Mouse (Mus musculus) midbrain, embryonic 14.5 days (tissue): ENCODE data around the gene Usp37. TPM values are rescaled to one million over a fixed set of nuclear protein-coding genes. Genes with fewer than 3 reads are reported as not detected.
A peak's percentile ranks its signal among the peaks of the same experiment; 100 is the strongest.

ENCODE experiments used
- ATAC-seq: fragments of 200-750 bp; cut with Nextera tagmentation; 2 replicates; pipeline ENCODE4 v1.8.0; 2017; ENCODE audit warnings: moderate number of reproducible peaks, moderate library complexity; ENCODE audit not compliant: low FRiP score, low TSS enrichment
- DNase-seq: peaks from one replicate; pipeline ENCODE4 v3.0.0-alpha.2; 2015
- H3K27ac ChIP-seq: fragments of 300-500 bp; sonication (generic); replicated peaks from 2 replicates; pipeline ENCODE4 v1.5.1; 2014; ENCODE audit warnings: mild to moderate bottlenecking, low read depth, low read length, moderate library complexity
- H3K27me3 ChIP-seq: fragments of 300-500 bp; sonication (generic); 2 replicates; pipeline ENCODE4 v1.6.1; 2014; ENCODE audit warnings: low read length, control low read depth, mixed read lengths; ENCODE audit not compliant: control insufficient read depth, insufficient read depth
- H3K36me3 ChIP-seq: fragments of 300-500 bp; sonication (generic); 2 replicates; pipeline ENCODE4 v1.6.1; 2014; ENCODE audit warnings: low read length, control low read depth; ENCODE audit not compliant: control insufficient read depth, insufficient read depth
- H3K4me1 ChIP-seq: fragments of 300-500 bp; sonication (generic); 2 replicates; pipeline ENCODE4 v1.6.1; 2014; ENCODE audit warnings: mild to moderate bottlenecking, antibody characterized with exemption, low read length, control low read depth; ENCODE audit not compliant: control insufficient read depth, insufficient read depth
- H3K4me2 ChIP-seq: fragments of 300-500 bp; sonication (generic); 2 replicates; pipeline ENCODE4 v1.6.1; 2014; ENCODE audit warnings: mild to moderate bottlenecking, low read length, moderate library complexity
- H3K4me3 ChIP-seq: fragments of 300-500 bp; sonication (generic); replicated peaks from 2 replicates; pipeline ENCODE4 v1.5.1; 2014; ENCODE audit warnings: low read depth, low read length
- H3K9ac ChIP-seq: fragments of 300-500 bp; sonication (generic); replicated peaks from 2 replicates; pipeline ENCODE4 v1.6.1; 2014; ENCODE audit warnings: mild to moderate bottlenecking, low read length, moderate library complexity
- H3K9me3 ChIP-seq: fragments of 300-500 bp; sonication (generic); 2 replicates; pipeline ENCODE4 v1.6.1; 2016; ENCODE audit warnings: low read length, control low read depth, mixed read lengths; ENCODE audit not compliant: control insufficient read depth
- WGBS: fragments of 180-500 bp; shearing (Covaris S2); extraction: QIAGEN DNeasy Blood & Tissue Kit; methylation state at CpG from one replicate; pipeline ENCODE4 v1.1.7; 2014; 5-methylcytosine and 5-hydroxymethylcytosine counted together
- polyA plus RNA-seq: library from polyadenylated mRNA; unstranded; fragments of >200 nt; fragmentation: Nextera tagmentation; extraction: Ambion mirVana; gene quantifications from 2 replicates; pipeline ENCODE4 v1.2.1, GENCODE M21; 2014

The Usp37 gene
- 26.7 and 33.1 TPM in 2 replicates for polyA plus RNA-seq

- no peak within 1 kb of the TSS for H3K9ac ChIP-seq
- 0 out of 2 replicates have a peak, but pooled peaks cover 8% of the 10 kb centered on the region for H3K4me1 ChIP-seq
- DNase-seq (no peak), ATAC-seq (no peak)
- H3K9me3 ChIP-seq, result no peaks in the 10 kb centered on the region
- 21% methylated on average over 4 of the region's 4 CpGs for WGBS
- H3K27me3 ChIP-seq, result no peaks in the 10 kb centered on the region
- no peak within 1 kb of the TSS for H3K27ac ChIP-seq
- H3K36me3 ChIP-seq, result no peaks in the 10 kb centered on the region
- H3K4me3 ChIP-seq, result no peak within 1 kb of the TSS
- peak within 1 kb of the TSS; percentile 38 for H3K4me2 ChIP-seq
Observed at GRCm38 (mm10) chr1:74544184-74544583, at the start of gene Usp37. Gene Usp37, minus strand, starts transcription at chr1:74544284.

GRCm38 (mm10) chr1:74587773-74588445, 43.8 kb upstream of the Usp37 start, which contains the start of the genes Zfp142 and Bcs1l:
Gene Zfp142, minus strand, starts transcription at chr1:74588246.
Gene Bcs1l, plus strand, starts transcription at chr1:74588289.
- Histone ChIP-seq H3K9me3 (no peaks in the 10 kb centered on the region), H3K4me2 (peak within 1 kb of the TSS; percentile 80), H3K27ac (peak within 1 kb of the TSS; percentile 85), H3K4me3 (peak within 1 kb of the TSS; percentile 65), H3K27me3 (no peaks in the 10 kb centered on the region), H3K36me3 (peaks cover 40% of the 10 kb centered on the region), H3K4me1 (peaks cover 12% of the 10 kb centered on the region; the same call in 1 of the 2 replicates), H3K9ac (peak within 1 kb of the TSS; percentile 75)
- under 1% methylated on average over 47 of the region's 48 CpGs for WGBS
- ATAC-seq, result peak; percentile 98
- DNase-seq, result peak; percentile 99

- no peaks in the 10 kb centered on the region for H3K9me3 ChIP-seq
- ATAC-seq (no peak), DNase-seq (no peak)
- peak overlapping the region; percentile 65 for H3K4me3 ChIP-seq
- peaks cover 12% of the 10 kb centered on the region; the same call in 1 of the 2 replicates for H3K4me1 ChIP-seq
- WGBS, result under 1% methylated on average over 24 of the region's 24 CpGs
- H3K4me2 ChIP-seq, result peak overlapping the region; percentile 80
- H3K9ac ChIP-seq, result peak overlapping the region; percentile 75
- no peaks in the 10 kb centered on the region for H3K27me3 ChIP-seq
- H3K36me3 ChIP-seq, result peaks cover 37% of the 10 kb centered on the region
- peak overlapping the region; percentile 85 for H3K27ac ChIP-seq
Observed at GRCm38 (mm10) chr1:74587233-74587772, 43.2 kb upstream of the Usp37 start.

- Histone ChIP-seq H3K4me3 (no peak overlapping the region), H3K9ac (no peak overlapping the region), H3K4me2 (no peak overlapping the region), H3K4me1 (peaks cover 12% of the 10 kb centered on the region; the same call in 1 of the 2 replicates), H3K36me3 (peaks cover 22% of the 10 kb centered on the region), H3K9me3 (no peaks in the 10 kb centered on the region), H3K27me3 (no peaks in the 10 kb centered on the region), H3K27ac (no peak overlapping the region)
- ATAC-seq, result no peak
- DNase-seq, result no peak
- 97% methylated on average over 3 of the region's 3 CpGs for WGBS
Observed at GRCm38 (mm10) chr1:74584616-74585398, 40.7 kb upstream of the Usp37 start.

GRCm38 (mm10) chr1:74582621-74583020, 38.5 kb upstream of the Usp37 start:
- 76% methylated on average over 3 of the region's 3 CpGs for WGBS
- Histone ChIP-seq H3K9ac (no peak overlapping the region), H3K27ac (no peak overlapping the region), H3K9me3 (no peaks in the 10 kb centered on the region), H3K27me3 (no peaks in the 10 kb centered on the region), H3K36me3 (peaks cover 44% of the 10 kb centered on the region), H3K4me1 (peaks cover 9% of the 10 kb centered on the region; the same call in 1 of the 2 replicates), H3K4me3 (no peak overlapping the region), H3K4me2 (no peak overlapping the region)
- ATAC-seq (no peak), DNase-seq (no peak)

- no peaks in the 10 kb centered on the region for H3K27me3 ChIP-seq
- H3K4me2 ChIP-seq, result no peak overlapping the region
- no peaks in the 10 kb centered on the region for H3K4me1 ChIP-seq
- H3K9me3 ChIP-seq, result no peaks in the 10 kb centered on the region
- DNase-seq, result no peak
- 92% methylated on average over 29 of the region's 29 CpGs for WGBS
- no peak overlapping the region for H3K27ac ChIP-seq
- no peak overlapping the region for H3K4me3 ChIP-seq
- no peak for ATAC-seq
- peaks cover 95% of the 10 kb centered on the region for H3K36me3 ChIP-seq
- no peak overlapping the region for H3K9ac ChIP-seq
Observed at GRCm38 (mm10) chr1:74569739-74570719, 25.9 kb upstream of the Usp37 start.

- Histone ChIP-seq H3K4me3 (no peak overlapping the region), H3K36me3 (peaks cover 76% of the 10 kb centered on the region), H3K27ac (no peak overlapping the region), H3K4me2 (no peak overlapping the region), H3K9me3 (no peaks in the 10 kb centered on the region), H3K27me3 (no peaks in the 10 kb centered on the region), H3K4me1 (no peaks in the 10 kb centered on the region), H3K9ac (no peak overlapping the region)
- ATAC-seq (no peak), DNase-seq (no peak)
- WGBS, result 50% methylated on average over 6 of the region's 6 CpGs
Observed at GRCm38 (mm10) chr1:74565834-74566233, 21.8 kb upstream of the Usp37 start.

GRCm38 (mm10) chr1:74559061-74559460, 15.0 kb upstream of the Usp37 start:
- no peak for ATAC-seq
- Histone ChIP-seq H3K27me3 (no peaks in the 10 kb centered on the region), H3K4me1 (no peaks in the 10 kb centered on the region), H3K27ac (no peak overlapping the region), H3K9ac (no peak overlapping the region), H3K4me2 (no peak overlapping the region), H3K36me3 (peaks cover 13% of the 10 kb centered on the region; the same call in 1 of the 2 replicates), H3K9me3 (no peaks in the 10 kb centered on the region), H3K4me3 (no peak overlapping the region)
- 86% methylated on average over 5 of the region's 5 CpGs for WGBS
- DNase-seq, result no peak
